Mouse (Mus musculus) retina, embryonic 14.5 days (tissue): ENCODE measurements around the gene Mt1.
A peak's percentile ranks its signal among the peaks of the same experiment; 100 is the strongest.

Experiments used
- DNase-seq: peaks from one replicate; pipeline ENCODE4 v3.0.0-alpha.2; 2015; ENCODE audit warnings: low spot score

The Mt1 gene

GRCm38 (mm10) chr8:94205736-94206135 is 26.9 kb downstream of the Mt1 start:
- peak; percentile 90 for DNase-seq

- DNase-seq = no peak
Measured at GRCm38 (mm10) chr8:94206256-94206655, 27.4 kb downstream of the Mt1 start.

DNA sequence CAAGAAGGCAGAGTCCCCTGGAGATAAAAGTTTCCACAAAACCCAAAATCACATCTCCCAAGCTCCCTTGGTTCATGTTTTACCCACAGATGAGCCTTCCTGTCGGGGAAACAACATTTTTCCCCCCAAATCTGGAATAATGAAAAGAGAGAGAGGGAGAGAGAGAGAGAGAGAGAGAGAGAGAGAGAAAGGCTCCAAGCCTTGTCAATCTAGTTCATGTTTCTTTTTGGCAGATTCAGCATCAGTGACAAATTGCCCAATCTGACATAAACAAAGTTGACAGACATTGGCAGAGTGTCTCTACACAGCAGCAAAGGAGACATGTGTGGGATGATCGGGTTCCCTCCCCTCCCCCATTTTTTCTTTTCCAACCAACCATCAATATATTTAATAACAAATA is 28.6 kb downstream of the Mt1 start:
- no peak for DNase-seq

DNA sequence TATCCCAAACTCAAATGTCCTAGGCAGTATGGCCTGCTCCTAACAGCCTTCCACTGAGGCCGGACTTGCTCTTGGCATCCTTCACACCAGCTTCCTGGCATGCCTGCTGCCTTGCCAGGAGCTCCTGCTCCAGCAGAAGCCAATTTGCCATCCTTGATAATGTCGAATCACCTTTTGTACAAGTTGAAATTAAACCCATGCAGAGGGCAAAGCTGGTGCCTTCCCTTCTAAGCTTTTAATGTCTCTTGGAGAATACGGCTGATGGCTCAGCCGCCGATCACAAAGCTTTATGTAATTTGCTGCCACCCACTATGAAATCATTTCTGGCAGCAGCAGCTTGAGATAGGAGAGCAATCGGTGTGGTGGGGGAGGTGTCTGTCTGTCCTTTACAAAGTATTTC is 30.8 kb downstream of the Mt1 start:
- DNase-seq = no peak

DNA sequence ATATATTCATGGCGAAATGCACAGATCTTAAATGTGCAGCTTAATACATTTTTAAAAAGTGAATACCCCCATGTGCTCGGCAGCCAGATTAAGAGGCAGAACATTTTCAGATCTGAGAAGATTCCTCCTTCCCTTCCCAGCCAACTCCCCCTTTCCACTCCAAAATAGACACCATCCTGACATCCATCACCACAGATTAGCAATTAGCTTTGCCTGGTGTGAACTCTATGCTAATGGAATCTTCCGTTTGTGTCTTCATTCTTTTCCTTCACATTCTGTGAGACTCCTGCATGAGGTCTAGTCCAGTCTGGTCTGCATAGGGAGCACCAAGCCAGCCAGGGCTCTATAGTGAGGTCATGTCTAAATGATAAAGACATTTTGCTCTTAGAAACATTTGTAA is 31.3 kb downstream of the Mt1 start:
- DNase-seq = no peak

DNA sequence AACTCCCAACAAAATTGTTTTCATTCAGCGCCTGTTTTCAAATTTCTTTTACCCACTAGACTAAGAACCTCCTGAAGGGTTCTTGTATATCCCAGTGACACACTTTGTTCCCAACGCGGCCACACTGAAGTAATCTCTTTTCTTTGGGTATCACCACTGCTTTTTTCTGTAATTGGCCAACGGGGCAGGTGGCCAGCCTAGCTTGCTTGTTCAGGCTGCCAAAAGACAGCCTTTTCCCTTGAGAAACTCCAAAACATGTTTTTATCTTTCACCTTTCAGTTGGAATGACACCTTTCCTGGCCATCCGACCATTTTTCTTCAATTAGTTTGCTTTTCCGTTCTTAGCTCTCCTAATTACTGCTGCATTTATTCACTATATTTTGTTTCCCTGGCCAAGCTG is 34.9 kb downstream of the Mt1 start:
- DNase-seq = no peak

DNA sequence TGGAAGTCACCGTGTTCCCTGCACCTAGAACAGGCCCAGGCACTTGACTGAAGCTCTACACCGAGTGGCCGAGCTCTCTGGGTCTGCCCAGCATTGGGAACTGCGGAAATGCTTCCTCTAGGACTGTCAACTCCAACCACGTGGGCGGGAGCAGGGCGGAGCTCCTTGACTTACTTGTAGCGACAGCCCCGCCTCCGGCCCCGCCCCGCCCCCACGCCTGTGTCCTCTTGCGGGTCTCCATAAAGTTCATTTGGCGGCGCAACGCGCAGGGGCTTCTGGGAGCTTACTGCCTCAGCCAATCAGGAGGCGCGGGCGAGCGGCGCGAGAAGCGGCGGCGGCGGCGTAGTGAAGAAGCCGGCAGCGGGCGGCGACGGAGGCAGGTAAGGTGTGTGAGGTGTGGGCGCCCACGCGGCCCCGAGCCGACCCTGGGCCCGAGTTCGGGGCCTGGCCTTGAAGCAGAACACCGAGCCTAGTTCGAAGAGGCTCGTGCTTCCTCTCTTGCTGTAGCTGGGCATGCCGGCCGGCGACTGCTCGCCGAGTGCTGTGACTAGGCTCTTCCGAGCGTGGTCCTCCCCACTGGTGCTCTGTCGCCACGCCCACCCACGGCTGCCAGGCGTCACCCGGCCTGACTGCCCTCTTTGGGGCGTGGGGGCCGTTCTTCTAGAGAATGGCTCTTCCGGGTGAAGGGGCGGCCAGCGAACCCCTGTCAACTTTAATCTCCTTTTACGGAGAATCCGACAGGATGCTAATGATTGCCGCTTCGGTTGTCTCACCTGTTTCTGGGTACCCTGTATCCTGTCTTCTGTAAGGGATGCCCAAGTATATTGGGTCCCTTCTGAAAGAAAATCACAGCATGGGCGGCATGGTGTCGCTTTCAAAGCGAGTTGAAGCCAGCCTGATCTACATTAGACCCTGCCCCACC is 35.6 kb downstream of the Mt1 start, which contains the start of gene Nup93:
Gene Nup93 (plus strand): TSS at position 313 of the 922 bp plus-strand sequence.
- peak; percentile 98 for DNase-seq

- no peak for DNase-seq
Measured at GRCm38 (mm10) chr8:94227381-94227939, 48.6 kb downstream of the Mt1 start.
